Mouse (Mus musculus): Measurements from ENCODE around the gene Ccdc93.

DNA sequence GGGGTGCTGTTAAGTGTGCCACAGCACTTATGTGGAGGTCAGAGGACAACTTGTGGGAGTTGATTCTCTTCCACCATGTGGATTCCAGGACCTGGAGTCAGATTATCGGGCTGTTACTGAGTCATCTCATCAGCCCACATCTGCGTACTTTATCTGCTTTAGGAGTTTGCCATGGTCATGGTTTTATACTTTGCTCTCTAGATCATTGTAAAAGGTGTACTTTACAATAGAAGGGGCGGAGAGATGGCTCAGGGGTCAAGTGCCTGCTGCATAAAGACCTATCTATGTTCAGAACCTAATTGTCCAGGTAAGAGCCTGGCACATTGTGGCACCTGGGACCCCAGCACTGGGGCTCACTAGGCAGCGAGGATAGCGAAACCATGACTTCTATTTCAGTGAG lies 48.6 kb downstream of the Ccdc93 start:
- no peak for TF ChIP-seq POLR2A (IDR thresholded peaks at IDR 0.05; ENCODE audit: insufficient read depth, low read depth, low read length)
- no peak for TF ChIP-seq CTCF (IDR thresholded peaks at IDR 0.05)
- no peak for TF ChIP-seq EP300 (IDR thresholded peaks at IDR 0.05; ENCODE audit: insufficient read depth, low read depth, low read length)
